Mouse (Mus musculus) heart, embryonic 12.5 days (tissue): ENCODE measurements around the gene Smad3. TPM values are rescaled to one million over a fixed set of nuclear protein-coding genes. Genes with fewer than 3 reads are reported as not detected.

Experiments used
- ATAC-seq: fragments of 200-750 bp; cut with Nextera tagmentation; 2 replicates; pipeline ENCODE4 v1.8.0; 2017; ENCODE audit warnings: moderate TSS enrichment, moderate library complexity; ENCODE audit not compliant: insufficient number of reproducible peaks, low FRiP score
- H3K27ac ChIP-seq: fragments of 300-500 bp; sonication (generic); 2 replicates; pipeline ENCODE4 v1.5.1; 2016; ENCODE audit warnings: mild to moderate bottlenecking, moderate library complexity; ENCODE audit not compliant: poor library complexity, severe bottlenecking
- H3K27me3 ChIP-seq: fragments of 300-500 bp; sonication (generic); replicated peaks from 2 replicates; pipeline ENCODE4 v1.6.1; 2016; ENCODE audit warnings: mild to moderate bottlenecking, moderate library complexity
- H3K36me3 ChIP-seq: fragments of 300-500 bp; sonication (generic); 2 replicates; pipeline ENCODE4 v1.6.1; 2016; ENCODE audit warnings: mild to moderate bottlenecking, moderate library complexity
- H3K4me1 ChIP-seq: fragments of 300-500 bp; sonication (generic); replicated peaks from 2 replicates; pipeline ENCODE4 v1.6.1; 2016; ENCODE audit warnings: mild to moderate bottlenecking
- H3K4me2 ChIP-seq: fragments of 300-500 bp; sonication (generic); 2 replicates; pipeline ENCODE4 v1.6.1; 2016; ENCODE audit warnings: mild to moderate bottlenecking, moderate library complexity
- H3K4me3 ChIP-seq: fragments of 300-500 bp; sonication (generic); 2 replicates; pipeline ENCODE4 v1.5.1; 2016; ENCODE audit warnings: mild to moderate bottlenecking
- H3K9ac ChIP-seq: fragments of 300-500 bp; sonication (generic); 2 replicates; pipeline ENCODE4 v1.6.1; 2016; ENCODE audit warnings: mild to moderate bottlenecking, moderate library complexity
- H3K9me3 ChIP-seq: fragments of 300-500 bp; sonication (generic); replicated peaks from 2 replicates; pipeline ENCODE4 v1.6.1; 2016; ENCODE audit warnings: mild to moderate bottlenecking, moderate library complexity
- WGBS: fragments of 180-500 bp; shearing (Covaris S2); methylation state at CpG from one replicate; pipeline ENCODE4 v1.1.7; 2016; 5-methylcytosine and 5-hydroxymethylcytosine counted together
- polyA plus RNA-seq: library from polyadenylated mRNA; unstranded; fragments of >200 nt; fragmentation: Nextera tagmentation; extraction: Ambion mirVana; gene quantifications from 2 replicates; pipeline ENCODE4 v1.2.1, GENCODE M21; 2016

Gene Smad3
- polyA plus RNA-seq, 1 experiment from 2014 or later, result 18.9 TPM

DNA sequence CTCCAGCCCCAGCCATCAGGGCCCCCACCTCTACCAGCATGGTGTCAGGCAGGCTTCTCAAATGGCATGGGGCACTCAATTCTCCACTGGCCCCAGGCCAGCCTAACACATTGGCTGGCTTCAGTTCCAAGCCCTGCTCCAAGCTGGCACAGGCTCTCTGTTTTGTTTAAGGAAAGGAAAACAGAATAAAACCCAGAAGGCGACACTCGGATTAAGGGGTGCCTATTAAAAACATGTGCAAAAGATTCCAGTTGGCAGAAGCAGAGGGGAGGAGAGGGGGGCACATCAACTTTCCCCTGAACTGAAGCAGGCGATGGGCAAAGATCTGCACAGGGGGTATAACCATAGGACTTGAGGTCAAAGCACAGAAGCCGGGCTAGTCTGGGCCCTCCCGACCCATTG, 98.8 kb downstream of the Smad3 start:
- no peak overlapping the region for H3K27ac ChIP-seq
- WGBS, result 76% methylated on average over 5 of the region's 5 CpGs

GRCm38 (mm10) chr9:63658436-63658835, 99.4 kb downstream of the Smad3 start:
- ATAC-seq, result no peak
- H3K27me3 ChIP-seq, result no peaks in the 10 kb centered on the region
- H3K36me3 ChIP-seq, result peaks cover 67% of the 10 kb centered on the region
- H3K4me3 ChIP-seq, result no peak overlapping the region
- H3K9ac ChIP-seq, result no peak overlapping the region
- peaks cover 54% of the 10 kb centered on the region for H3K4me1 ChIP-seq
- H3K27ac ChIP-seq, result no peak overlapping the region
- H3K9me3 ChIP-seq, result no peaks in the 10 kb centered on the region
- 89% methylated on average over 9 of the region's 9 CpGs for WGBS
- no peak overlapping the region for H3K4me2 ChIP-seq

More for the DNA sequence above, 98.8 kb downstream of the Smad3 start:
- Histone ChIP-seq H3K9ac (no peak overlapping the region), H3K36me3 (peaks cover 67% of the 10 kb centered on the region), H3K4me3 (no peak overlapping the region), H3K27me3 (no peaks in the 10 kb centered on the region), H3K4me2 (no peak overlapping the region), H3K9me3 (no peaks in the 10 kb centered on the region), H3K4me1 (peaks cover 58% of the 10 kb centered on the region)
- no peak for ATAC-seq

DNA sequence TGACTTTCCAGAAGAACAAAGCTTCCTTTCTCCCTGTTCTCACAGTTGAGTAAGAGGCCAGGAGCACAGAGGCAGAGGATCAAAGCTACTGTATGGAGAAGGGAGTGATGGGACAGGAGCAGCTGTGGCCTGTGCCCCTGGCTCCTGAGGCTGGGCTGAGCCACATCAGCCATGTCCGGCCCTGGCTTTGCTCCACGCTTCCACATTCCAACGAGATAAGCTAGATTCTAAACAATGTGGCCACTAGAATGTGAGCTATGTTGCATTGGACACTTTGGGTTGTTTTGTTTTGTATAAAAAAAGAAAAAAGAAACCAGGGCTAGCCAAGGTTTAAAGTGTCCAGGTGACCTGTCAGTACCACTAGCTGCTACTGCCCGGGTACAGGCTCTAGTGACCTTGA, 100.6 kb downstream of the Smad3 start:
- no peaks in the 10 kb centered on the region for H3K9me3 ChIP-seq
- no peak for ATAC-seq
- no peak overlapping the region for H3K9ac ChIP-seq
- no peak overlapping the region for H3K4me3 ChIP-seq
- H3K36me3 ChIP-seq, result peaks cover 64% of the 10 kb centered on the region
- peak overlapping the region; percentile 59 for H3K27ac ChIP-seq
- no peaks in the 10 kb centered on the region for H3K27me3 ChIP-seq
- WGBS, result 11% methylated on average over 4 of the region's 4 CpGs
- H3K4me1 ChIP-seq, result peaks cover 45% of the 10 kb centered on the region
- H3K4me2 ChIP-seq, result no peak overlapping the region

GRCm38 (mm10) chr9:63655092-63655491, 102.7 kb downstream of the Smad3 start:
- Histone ChIP-seq H3K27me3 (no peaks in the 10 kb centered on the region), H3K9me3 (no peaks in the 10 kb centered on the region), H3K4me1 (peaks cover 50% of the 10 kb centered on the region), H3K4me3 (no peak overlapping the region), H3K36me3 (peaks cover 64% of the 10 kb centered on the region), H3K27ac (peak overlapping the region; percentile 52), H3K4me2 (no peak overlapping the region), H3K9ac (no peak overlapping the region; the same call in 1 of the 2 replicates)
- ATAC-seq, result no peak
- 45% methylated on average over 1 of the region's 1 CpGs for WGBS

DNA sequence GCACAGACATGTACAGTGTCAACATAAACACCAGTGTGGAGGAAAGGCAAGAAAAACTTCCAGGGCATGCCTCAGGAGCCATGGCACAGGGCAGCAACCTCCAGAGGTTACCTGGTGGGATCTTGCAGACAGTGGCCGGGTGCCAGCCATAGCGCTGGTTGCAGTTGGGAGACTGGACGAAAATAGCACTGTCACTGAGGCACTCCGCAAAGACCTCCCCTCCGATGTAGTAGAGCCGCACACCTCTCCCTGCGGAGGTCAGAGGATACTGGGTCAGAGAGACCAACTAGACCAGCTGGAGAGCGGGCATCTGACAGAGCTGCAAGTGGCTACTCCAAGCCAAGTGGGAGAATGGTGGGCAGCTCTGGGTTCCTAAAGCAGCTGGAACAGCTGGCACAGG, 103.2 kb downstream of the Smad3 start:
- H3K4me1 ChIP-seq, result peaks cover 50% of the 10 kb centered on the region
- H3K9ac ChIP-seq, result no peak overlapping the region
- ATAC-seq, result 0 out of 2 replicates have a peak, but pooled peaks have one; percentile 15
- 63% methylated on average over 8 of the region's 8 CpGs for WGBS
- no peaks in the 10 kb centered on the region for H3K9me3 ChIP-seq
- H3K27me3 ChIP-seq, result no peaks in the 10 kb centered on the region
- H3K4me3 ChIP-seq, result no peak overlapping the region
- peak overlapping the region; percentile 52 for H3K27ac ChIP-seq
- H3K4me2 ChIP-seq, result no peak overlapping the region
- peaks cover 64% of the 10 kb centered on the region for H3K36me3 ChIP-seq

DNA sequence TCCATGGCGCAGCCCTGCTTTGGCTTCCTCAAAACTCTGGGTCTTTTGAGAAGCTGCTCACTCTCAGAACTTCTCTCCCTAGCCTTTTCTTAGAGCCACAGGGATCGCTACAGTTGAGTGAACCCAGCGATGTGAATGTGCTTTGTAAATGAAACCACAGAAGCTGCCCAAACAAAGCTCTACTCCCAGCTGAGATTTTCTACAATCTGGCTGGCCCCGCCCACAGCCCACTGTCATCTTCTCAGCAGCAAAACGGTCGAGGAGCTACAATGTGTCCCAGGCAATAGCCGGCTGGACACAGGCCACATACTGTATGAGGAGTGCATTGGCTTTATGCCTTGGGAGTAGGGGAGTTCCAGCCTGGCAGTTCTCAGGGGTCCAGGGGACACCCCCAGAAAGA, 104.1 kb downstream of the Smad3 start:
- WGBS, result 62% methylated on average over 7 of the region's 7 CpGs
- no peaks in the 10 kb centered on the region for H3K9me3 ChIP-seq
- no peak overlapping the region for H3K4me2 ChIP-seq
- H3K27me3 ChIP-seq, result no peaks in the 10 kb centered on the region
- no peak overlapping the region for H3K27ac ChIP-seq
- ATAC-seq, result no peak
- peaks cover 66% of the 10 kb centered on the region for H3K36me3 ChIP-seq
- peaks cover 50% of the 10 kb centered on the region for H3K4me1 ChIP-seq
- no peak overlapping the region for H3K9ac ChIP-seq
- no peak overlapping the region for H3K4me3 ChIP-seq

GRCm38 (mm10) chr9:63651594-63651993, 106.2 kb downstream of the Smad3 start:
- no peaks in the 10 kb centered on the region for H3K27me3 ChIP-seq
- WGBS, result 80% methylated on average over 11 of the region's 11 CpGs
- ATAC-seq, result no peak
- peaks cover 72% of the 10 kb centered on the region for H3K36me3 ChIP-seq
- H3K4me2 ChIP-seq, result no peak overlapping the region
- no peak overlapping the region for H3K4me3 ChIP-seq
- no peak overlapping the region for H3K27ac ChIP-seq
- no peaks in the 10 kb centered on the region for H3K9me3 ChIP-seq
- H3K4me1 ChIP-seq, result peaks cover 33% of the 10 kb centered on the region
- no peak overlapping the region for H3K9ac ChIP-seq

GRCm38 (mm10) chr9:63650905-63651304, 106.9 kb downstream of the Smad3 start:
- Histone ChIP-seq H3K27ac (no peak overlapping the region; the same call in 1 of the 2 replicates), H3K36me3 (peaks cover 79% of the 10 kb centered on the region), H3K27me3 (no peaks in the 10 kb centered on the region), H3K4me1 (peaks cover 26% of the 10 kb centered on the region), H3K4me3 (no peak overlapping the region), H3K9me3 (no peaks in the 10 kb centered on the region), H3K9ac (no peak overlapping the region), H3K4me2 (no peak overlapping the region)
- no peak for ATAC-seq
- 80% methylated on average over 14 of the region's 14 CpGs for WGBS

DNA sequence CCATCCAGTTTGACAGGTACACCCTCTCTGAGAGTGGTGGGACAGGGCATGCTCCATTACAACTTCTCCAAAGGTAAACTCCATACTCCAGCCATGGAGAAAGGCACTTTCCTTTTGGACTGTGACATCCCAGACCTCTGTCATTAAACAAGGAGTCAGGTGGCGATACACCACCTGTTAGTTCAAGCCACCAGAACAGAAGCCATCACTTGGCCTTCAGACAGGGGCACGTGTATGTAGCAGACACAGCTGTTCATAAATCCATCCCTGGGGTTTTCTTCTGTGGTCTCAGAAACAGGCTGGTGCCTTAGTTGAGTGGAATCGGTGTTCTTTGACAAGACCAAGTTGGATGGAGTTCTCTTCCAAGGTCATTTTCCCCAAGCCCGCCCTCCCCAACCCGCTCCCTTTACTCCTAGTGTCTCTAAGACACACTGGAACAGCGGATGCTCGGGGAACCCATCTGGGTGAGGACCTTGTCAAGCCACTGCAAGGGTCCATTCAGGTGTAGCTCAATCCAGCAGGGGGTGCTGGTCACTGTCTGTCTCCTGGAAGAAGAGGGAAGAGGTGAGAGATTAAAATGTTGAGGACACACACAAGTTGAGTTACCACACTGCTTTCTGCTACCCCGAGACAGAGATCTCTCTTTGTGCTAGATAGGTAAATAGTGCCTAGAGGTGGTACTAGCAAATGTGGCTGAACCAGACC, 107.8 kb downstream of the Smad3 start:
- WGBS, result 82% methylated on average over 8 of the region's 8 CpGs
- Histone ChIP-seq H3K27ac (no peak overlapping the region), H3K4me1 (peaks cover 20% of the 10 kb centered on the region), H3K9ac (no peak overlapping the region), H3K27me3 (no peaks in the 10 kb centered on the region), H3K4me3 (no peak overlapping the region), H3K9me3 (no peaks in the 10 kb centered on the region), H3K4me2 (no peak overlapping the region), H3K36me3 (peaks cover 81% of the 10 kb centered on the region)
- ATAC-seq, result no peak

DNA sequence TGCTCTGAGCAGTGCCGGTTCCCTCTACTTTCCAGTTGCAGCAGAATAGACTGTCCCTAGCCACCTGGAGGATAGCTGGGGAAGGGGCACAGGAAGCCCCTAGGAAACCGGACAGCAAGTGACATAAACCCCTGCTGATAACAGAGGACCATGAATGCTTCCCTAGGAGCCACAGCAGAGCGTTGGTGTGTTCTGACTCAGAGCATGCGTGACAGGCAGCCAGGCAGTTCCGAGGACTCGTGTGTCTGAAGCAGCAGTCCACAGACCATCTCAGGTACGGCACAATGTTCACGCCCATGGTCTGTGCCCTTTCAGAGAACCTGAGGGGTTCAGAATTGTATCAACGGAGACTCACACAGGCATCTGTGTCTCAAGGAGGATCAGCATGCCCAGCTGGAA, 109.3 kb downstream of the Smad3 start:
- Histone ChIP-seq H3K9me3 (no peaks in the 10 kb centered on the region), H3K9ac (no peak overlapping the region), H3K36me3 (peaks cover 79% of the 10 kb centered on the region), H3K27ac (no peak overlapping the region), H3K4me3 (no peak overlapping the region), H3K4me1 (peaks cover 10% of the 10 kb centered on the region), H3K27me3 (no peaks in the 10 kb centered on the region), H3K4me2 (no peak overlapping the region)
- no peak for ATAC-seq
- whole genome bisulfite sequencing, result 75% methylated on average over 9 of the region's 9 CpGs

DNA sequence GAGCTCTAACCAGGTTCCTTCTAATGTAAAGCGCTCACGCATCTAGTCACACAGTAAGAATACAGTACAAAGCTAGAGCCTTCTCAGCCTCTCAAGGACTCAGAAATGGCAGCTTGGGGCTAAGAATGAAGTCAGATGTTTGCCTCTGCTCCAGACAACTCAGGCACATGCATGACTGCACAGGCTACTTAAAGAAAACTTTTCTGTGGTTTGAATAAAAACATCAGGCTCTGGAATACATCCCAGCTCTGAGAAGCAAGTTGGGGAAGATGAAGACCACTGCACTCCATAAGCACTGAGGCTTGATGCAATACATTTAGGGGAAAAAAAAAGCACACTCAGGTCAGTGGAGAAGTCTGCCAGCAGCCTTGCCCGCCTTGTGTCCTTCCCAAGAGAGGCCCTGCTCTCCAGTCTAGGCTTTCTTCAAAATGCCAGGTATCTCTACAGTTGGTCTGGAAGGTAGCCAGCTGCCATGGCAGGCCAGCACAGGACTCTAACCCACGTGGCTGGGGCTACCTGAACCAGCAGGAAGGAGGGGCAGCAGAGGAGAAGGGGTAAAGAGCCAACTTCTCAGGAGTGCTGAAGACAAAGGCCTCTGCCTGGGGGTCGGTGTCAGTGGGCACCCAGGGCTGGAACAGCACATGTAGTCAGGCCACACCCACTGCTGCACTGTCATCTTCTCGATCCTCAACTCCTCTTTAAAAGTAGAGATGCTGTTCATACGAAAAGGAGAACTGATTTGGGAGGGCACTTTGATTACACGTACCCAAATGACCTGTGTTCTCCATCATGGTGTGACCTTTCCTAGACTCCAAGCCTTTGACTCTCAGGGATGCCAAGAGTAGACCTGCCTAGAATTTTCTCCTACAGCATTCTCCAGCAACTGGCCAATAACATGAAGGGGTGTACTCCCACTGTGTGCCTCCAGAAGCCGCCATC, 109.9 kb downstream of the Smad3 start:
- Histone ChIP-seq H3K4me3 (no peak overlapping the region), H3K27me3 (no peaks in the 10 kb centered on the region), H3K9ac (no peak overlapping the region), H3K4me2 (no peak overlapping the region), H3K9me3 (no peaks in the 10 kb centered on the region), H3K36me3 (peaks cover 78% of the 10 kb centered on the region), H3K27ac (no peak overlapping the region), H3K4me1 (peaks cover 14% of the 10 kb centered on the region)
- 80% methylated on average over 9 of the region's 9 CpGs for WGBS
- ATAC-seq, result no peak
